Mouse (Mus musculus): ENCODE measurements around the gene Dlgap4. TPM values are rescaled to one million over a fixed set of nuclear protein-coding genes. Genes with fewer than 3 reads are reported as not detected.
A peak's percentile ranks its signal among the peaks of the same experiment; 100 is the strongest.

Gene Dlgap4
- polyA plus RNA-seq, 1 experiment from 2014 or later, result 96.6 TPM

DNA sequence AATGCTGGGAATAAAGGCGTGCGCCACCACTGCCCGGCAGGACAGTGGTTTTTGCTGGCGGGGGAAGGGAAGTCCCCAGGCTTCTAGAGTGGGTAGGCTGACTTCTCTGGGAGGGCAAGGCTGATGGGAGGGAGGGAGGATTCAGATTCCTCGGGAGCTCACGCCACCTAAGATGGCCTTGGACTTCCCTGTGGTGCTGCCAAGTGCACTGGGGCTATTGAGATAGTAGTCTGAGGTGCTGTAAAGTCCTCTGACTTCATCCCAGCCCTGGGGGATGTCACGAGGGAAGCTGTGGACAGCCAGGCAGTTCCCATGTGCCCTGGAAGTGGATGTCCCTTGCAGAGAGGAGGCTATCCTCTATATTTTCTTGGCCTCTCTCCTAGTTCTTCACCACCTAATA is 124.5 kb downstream of the Dlgap4 start:
- no peak overlapping the region for H3K27ac ChIP-seq (replicated peaks)
- no peaks in the 10 kb centered on the region for H3K27me3 ChIP-seq
- H3K4me2 ChIP-seq (replicated peaks), result no peak overlapping the region
- no peaks in the 10 kb centered on the region for H3K36me3 ChIP-seq
- no peaks in the 10 kb centered on the region for H3K9me3 ChIP-seq (replicated peaks)
- 66% methylated on average over 7 of the region's 7 CpGs for WGBS
- H3K9ac ChIP-seq, result no peak overlapping the region
- H3K4me1 ChIP-seq, result peaks cover 63% of the 10 kb centered on the region
- ATAC-seq (ENCODE audit: insufficient number of reproducible peaks, low FRiP score, low TSS enrichment, low read depth), result no peak
- no peak overlapping the region for H3K4me3 ChIP-seq (replicated peaks)

DNA sequence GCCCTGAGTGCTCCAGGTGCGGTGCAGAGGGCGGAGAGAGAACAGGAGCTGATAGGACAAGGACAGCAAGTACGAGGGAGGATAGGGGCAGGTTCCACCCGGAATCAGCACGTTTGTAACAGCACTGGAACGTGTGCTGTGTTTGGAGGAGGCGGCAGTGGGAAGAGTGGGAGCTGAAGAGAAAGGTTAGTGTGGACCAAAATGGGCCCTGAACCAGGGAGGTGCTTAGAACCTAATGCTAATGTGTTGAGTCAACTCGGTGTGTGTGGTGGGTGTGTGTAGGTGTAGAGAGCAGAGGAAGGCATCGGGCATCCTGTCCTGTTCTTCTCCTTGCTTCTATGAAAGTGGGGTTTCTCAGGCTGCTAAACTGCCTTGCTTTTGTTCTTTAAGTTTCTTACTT is 127.8 kb downstream of the Dlgap4 start:
- ATAC-seq (ENCODE audit: insufficient number of reproducible peaks, low FRiP score, low TSS enrichment, low read depth), result no peak
- no peak overlapping the region for H3K4me3 ChIP-seq (replicated peaks)
- H3K27me3 ChIP-seq, result no peaks in the 10 kb centered on the region
- WGBS, result 72% methylated on average over 9 of the region's 9 CpGs
- no peak overlapping the region for H3K4me2 ChIP-seq (replicated peaks)
- peaks cover 14% of the 10 kb centered on the region for H3K36me3 ChIP-seq
- peaks cover 45% of the 10 kb centered on the region for H3K4me1 ChIP-seq
- H3K9me3 ChIP-seq (replicated peaks), result no peaks in the 10 kb centered on the region
- no peak overlapping the region for H3K9ac ChIP-seq
- 0 out of 2 replicates have a peak overlapping the region, but pooled peaks have one; percentile 4 for H3K27ac ChIP-seq (replicated peaks)

DNA sequence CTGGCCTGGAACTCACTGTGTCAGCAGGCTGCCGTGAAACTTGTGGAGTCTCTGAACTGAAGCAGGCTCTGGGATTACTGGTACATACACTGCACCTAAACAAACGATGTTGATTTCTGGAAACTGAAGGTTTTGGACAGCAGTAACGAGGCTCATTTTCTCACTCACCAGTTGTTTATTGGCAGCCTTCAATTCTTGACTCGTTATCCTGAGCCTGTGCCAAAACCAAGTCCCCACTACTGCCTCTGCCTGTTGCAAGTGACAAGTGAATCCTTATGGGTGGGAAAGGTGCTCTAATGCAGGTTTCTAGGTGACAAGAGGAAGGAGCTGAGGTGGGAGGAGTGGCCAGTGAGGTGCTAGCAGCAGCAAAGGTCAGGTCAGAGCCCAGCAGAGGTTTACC is 128.5 kb downstream of the Dlgap4 start:
- Histone ChIP-seq H3K9me3 (replicated peaks) (no peaks in the 10 kb centered on the region), H3K36me3 (peaks cover 21% of the 10 kb centered on the region), H3K4me1 (peaks cover 37% of the 10 kb centered on the region), H3K27me3 (no peaks in the 10 kb centered on the region), H3K27ac (replicated peaks) (0 out of 2 replicates have a peak overlapping the region, but pooled peaks have one; percentile 44), H3K4me3 (replicated peaks) (no peak overlapping the region), H3K4me2 (replicated peaks) (no peak overlapping the region), H3K9ac (no peak overlapping the region; the same call in 1 of the 2 replicates)
- ATAC-seq (ENCODE audit: insufficient number of reproducible peaks, low FRiP score, low TSS enrichment, low read depth), result no peak
- 44% methylated on average over 4 of the region's 4 CpGs for WGBS

DNA sequence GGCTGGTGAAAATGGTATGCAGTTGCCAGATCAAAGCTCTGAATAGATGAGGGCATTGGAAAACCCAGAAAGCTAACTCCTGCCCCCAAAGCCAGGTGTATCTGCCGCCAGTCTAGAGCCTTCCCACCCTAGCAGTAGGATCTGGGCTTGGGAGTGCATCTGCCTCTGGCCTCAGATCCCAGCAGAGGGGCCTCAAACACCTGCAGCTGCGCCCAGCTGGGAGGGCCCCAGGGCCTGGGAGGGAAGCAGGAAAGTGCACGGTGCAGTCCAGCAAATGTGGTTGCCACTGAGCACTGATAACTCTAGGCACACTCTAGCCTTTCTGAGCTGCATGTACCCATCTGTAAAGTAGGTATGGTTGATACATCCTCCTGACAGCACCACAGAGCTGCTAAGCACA is 129.7 kb downstream of the Dlgap4 start:
- no peak overlapping the region for H3K4me2 ChIP-seq (replicated peaks)
- ATAC-seq (ENCODE audit: insufficient number of reproducible peaks, low FRiP score, low TSS enrichment, low read depth), result no peak
- H3K27ac ChIP-seq (replicated peaks), result no peak overlapping the region
- H3K9ac ChIP-seq, result no peak overlapping the region
- peaks cover 33% of the 10 kb centered on the region for H3K36me3 ChIP-seq
- peaks cover 34% of the 10 kb centered on the region for H3K4me1 ChIP-seq
- no peaks in the 10 kb centered on the region for H3K27me3 ChIP-seq
- 41% methylated on average over 3 of the region's 3 CpGs for WGBS
- H3K4me3 ChIP-seq (replicated peaks), result no peak overlapping the region
- no peaks in the 10 kb centered on the region for H3K9me3 ChIP-seq (replicated peaks)

DNA sequence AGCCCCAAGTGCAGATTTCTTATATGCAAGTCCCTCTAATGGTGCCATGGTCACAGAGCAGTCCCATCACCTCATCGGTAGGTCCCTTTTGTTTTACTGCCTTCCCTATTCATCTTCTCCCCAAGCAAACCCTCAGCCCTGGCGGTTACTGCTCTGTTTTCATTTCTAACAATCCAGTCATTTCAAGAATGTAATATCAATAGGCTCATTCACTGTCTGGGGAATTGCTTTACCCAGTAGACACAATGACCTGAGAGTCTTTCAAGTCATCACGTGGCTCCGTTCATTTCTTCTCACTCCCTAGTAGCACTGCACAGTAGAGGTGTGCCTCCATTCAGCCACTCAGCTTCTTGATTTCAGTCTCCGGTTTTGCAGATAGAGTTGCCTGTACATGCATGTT is 130.9 kb downstream of the Dlgap4 start:
- peaks cover 42% of the 10 kb centered on the region for H3K36me3 ChIP-seq
- no peaks in the 10 kb centered on the region for H3K27me3 ChIP-seq
- ATAC-seq (ENCODE audit: insufficient number of reproducible peaks, low FRiP score, low TSS enrichment, low read depth), result no peak
- no peak overlapping the region for H3K9ac ChIP-seq
- 71% methylated on average over 5 of the region's 5 CpGs for WGBS
- H3K4me1 ChIP-seq, result peaks cover 34% of the 10 kb centered on the region
- no peaks in the 10 kb centered on the region for H3K9me3 ChIP-seq (replicated peaks)
- H3K4me3 ChIP-seq (replicated peaks), result no peak overlapping the region
- no peak overlapping the region for H3K4me2 ChIP-seq (replicated peaks)
- H3K27ac ChIP-seq (replicated peaks), result no peak overlapping the region

DNA sequence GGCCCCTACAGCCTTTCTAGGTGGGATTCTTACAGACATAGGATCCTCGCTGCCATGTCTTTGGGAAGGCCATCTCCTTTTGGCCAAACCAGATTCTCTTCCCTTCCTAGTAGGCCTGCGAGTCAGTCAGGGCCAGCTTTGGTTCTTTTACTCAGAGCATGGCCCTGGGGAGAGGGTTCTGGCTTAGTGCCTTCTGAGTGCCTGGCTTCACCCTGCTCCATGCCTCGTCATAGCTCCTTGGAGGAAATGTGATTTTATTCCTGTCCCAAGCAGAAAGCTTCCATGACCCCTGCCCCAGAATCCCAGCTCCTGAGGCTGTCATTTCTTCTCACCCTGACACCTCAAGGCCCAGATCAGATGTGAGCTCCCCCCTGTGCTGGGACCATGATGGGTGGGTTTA is 133.8 kb downstream of the Dlgap4 start:
- peaks cover 65% of the 10 kb centered on the region for H3K36me3 ChIP-seq
- no peak overlapping the region for H3K4me3 ChIP-seq (replicated peaks)
- WGBS, result 82% methylated on average over 3 of the region's 3 CpGs
- no peak overlapping the region for H3K4me2 ChIP-seq (replicated peaks)
- no peak for ATAC-seq (ENCODE audit: insufficient number of reproducible peaks, low FRiP score, low TSS enrichment, low read depth)
- H3K27me3 ChIP-seq, result no peaks in the 10 kb centered on the region
- H3K27ac ChIP-seq (replicated peaks), result no peak overlapping the region
- H3K4me1 ChIP-seq, result peaks cover 11% of the 10 kb centered on the region
- no peaks in the 10 kb centered on the region for H3K9me3 ChIP-seq (replicated peaks)
- H3K9ac ChIP-seq, result no peak overlapping the region

DNA sequence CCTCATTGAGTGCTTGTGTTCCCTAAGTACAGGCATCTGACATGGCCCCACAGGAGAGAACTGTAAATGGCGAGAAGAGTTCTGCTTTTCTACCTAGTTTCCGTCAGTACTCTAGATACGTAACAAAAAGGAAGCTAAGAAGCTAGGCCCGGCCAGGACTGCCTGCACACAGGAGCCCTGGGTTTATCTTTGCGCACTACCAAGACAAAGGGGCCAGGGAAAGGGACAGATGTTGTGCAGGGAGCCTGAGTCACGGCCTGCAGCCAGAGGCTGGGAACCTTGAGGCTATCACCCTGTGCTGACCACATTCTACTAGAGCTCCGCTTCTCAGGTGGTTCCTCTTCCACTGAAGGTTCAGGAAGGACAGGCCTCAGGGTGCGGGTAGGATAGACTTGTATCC is 136.2 kb downstream of the Dlgap4 start:
- H3K9ac ChIP-seq, result no peak overlapping the region
- no peaks in the 10 kb centered on the region for H3K27me3 ChIP-seq
- 87% methylated on average over 8 of the region's 8 CpGs for WGBS
- no peak overlapping the region for H3K4me2 ChIP-seq (replicated peaks)
- H3K27ac ChIP-seq (replicated peaks), result no peak overlapping the region
- no peak for ATAC-seq (ENCODE audit: insufficient number of reproducible peaks, low FRiP score, low TSS enrichment, low read depth)
- H3K4me1 ChIP-seq, result no peaks in the 10 kb centered on the region
- peaks cover 84% of the 10 kb centered on the region for H3K36me3 ChIP-seq
- no peak overlapping the region for H3K4me3 ChIP-seq (replicated peaks)
- no peaks in the 10 kb centered on the region for H3K9me3 ChIP-seq (replicated peaks)

DNA sequence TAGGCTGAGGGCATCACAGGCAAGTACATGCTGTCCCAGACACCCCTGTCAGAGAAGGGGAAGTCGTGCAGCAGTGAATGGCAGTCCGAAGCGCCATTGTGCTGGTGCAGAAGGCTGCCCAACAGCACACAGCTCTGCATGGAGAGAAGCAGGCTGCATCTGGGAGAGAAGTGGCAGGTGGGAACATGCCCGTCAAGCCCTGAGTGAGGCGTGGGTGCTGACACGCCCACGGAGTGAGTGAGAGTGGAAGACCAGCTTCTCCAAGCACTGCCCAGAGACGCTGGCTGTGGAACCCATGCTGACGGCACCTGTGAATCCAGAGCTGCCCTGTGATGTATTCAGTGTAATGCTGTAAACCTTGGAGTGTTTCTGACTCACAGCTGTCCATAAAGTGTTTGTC is 143.4 kb downstream of the Dlgap4 start:
- Histone ChIP-seq H3K4me2 (replicated peaks) (no peak overlapping the region), H3K27me3 (no peaks in the 10 kb centered on the region), H3K27ac (replicated peaks) (no peak overlapping the region), H3K4me3 (replicated peaks) (no peak overlapping the region), H3K4me1 (no peaks in the 10 kb centered on the region), H3K9ac (no peak overlapping the region), H3K9me3 (replicated peaks) (no peaks in the 10 kb centered on the region), H3K36me3 (peaks cover 90% of the 10 kb centered on the region)
- 81% methylated on average over 9 of the region's 9 CpGs for WGBS
- no peak for ATAC-seq (ENCODE audit: insufficient number of reproducible peaks, low FRiP score, low TSS enrichment, low read depth)

DNA sequence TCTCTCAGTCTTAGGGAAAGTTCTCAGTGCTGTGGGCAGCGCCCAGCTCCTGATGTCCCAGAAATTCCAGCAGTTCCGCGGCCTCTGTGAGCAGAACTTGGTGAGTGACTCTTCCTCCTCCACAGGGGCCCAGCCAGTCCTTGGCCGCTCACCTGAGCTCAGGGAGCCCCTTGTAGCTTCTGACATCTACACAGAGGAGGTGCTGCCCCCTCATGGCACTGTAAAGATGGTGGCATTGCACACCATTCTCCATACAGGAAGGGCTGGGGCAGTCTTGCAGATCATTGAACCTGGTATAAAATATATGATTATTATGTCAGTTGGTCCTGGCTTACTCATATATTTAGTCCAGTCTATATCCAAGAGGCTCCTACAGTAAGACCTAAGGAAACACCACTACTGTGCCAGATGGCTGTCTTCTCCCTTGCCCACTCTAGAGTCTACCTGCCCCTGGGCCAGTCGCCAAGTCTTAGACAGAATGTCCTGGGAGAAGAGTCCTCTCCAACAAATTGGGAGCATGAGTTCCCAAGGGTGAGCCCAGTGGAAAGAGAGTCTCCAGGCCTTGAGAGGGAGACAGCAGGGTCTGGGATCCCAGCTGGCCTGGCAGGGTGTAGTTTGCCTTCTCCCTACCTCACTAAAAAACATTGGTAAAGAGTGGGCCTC is 147.5 kb downstream of the Dlgap4 start:
- WGBS, result 85% methylated on average over 5 of the region's 5 CpGs
- Histone ChIP-seq H3K27me3 (no peaks in the 10 kb centered on the region), H3K4me1 (no peaks in the 10 kb centered on the region; the same call in 1 of the 2 replicates), H3K27ac (replicated peaks) (no peak overlapping the region), H3K9me3 (replicated peaks) (no peaks in the 10 kb centered on the region), H3K9ac (no peak overlapping the region), H3K4me2 (replicated peaks) (no peak overlapping the region), H3K4me3 (replicated peaks) (no peak overlapping the region), H3K36me3 (peaks cover 87% of the 10 kb centered on the region)
- ATAC-seq (ENCODE audit: insufficient number of reproducible peaks, low FRiP score, low TSS enrichment, low read depth), result no peak

DNA sequence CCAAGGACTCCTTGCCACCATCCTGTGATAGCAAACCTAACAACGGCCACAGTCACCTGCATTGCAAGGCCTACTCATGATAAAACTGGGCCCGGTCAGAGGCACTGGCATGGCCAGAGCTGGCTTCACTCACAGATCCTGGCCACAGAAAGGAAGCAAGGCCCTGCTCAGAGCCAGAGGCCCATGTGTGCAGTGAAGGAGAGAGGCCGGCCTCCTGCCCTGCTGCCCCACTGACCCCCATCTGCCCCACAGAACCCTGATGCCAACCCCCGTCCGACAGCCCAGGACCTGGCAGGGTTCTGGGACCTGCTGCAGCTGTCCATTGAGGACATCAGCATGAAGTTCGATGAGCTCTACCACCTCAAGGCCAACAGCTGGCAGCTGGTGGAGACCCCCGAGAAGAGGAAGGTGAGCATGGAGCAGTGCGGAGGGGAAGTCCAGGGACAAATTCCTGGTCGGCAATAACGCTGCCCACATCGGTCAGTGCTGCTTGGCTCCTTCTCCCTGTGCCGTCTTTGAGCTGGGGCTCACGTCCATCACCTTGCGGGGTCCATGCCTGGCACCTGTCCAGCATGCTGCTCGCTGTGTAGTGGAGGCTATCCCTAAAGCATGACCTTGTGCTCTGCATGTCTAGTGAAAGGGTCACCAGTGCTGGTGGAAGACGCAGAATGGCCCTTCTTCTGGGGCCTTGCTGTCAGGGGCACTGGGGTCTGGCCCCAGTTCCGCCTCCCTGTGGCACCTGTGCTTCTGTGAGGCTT is 148.2 kb downstream of the Dlgap4 start:
- no peaks in the 10 kb centered on the region for H3K27me3 ChIP-seq
- H3K36me3 ChIP-seq, result peaks cover 80% of the 10 kb centered on the region
- WGBS, result 95% methylated on average over 17 of the region's 17 CpGs
- no peak overlapping the region for H3K4me2 ChIP-seq (replicated peaks)
- H3K4me3 ChIP-seq (replicated peaks), result no peak overlapping the region
- H3K9ac ChIP-seq, result no peak overlapping the region
- no peak overlapping the region for H3K27ac ChIP-seq (replicated peaks)
- no peak for ATAC-seq (ENCODE audit: insufficient number of reproducible peaks, low FRiP score, low TSS enrichment, low read depth)
- H3K9me3 ChIP-seq (replicated peaks), result no peaks in the 10 kb centered on the region
- H3K4me1 ChIP-seq, result peaks cover 7% of the 10 kb centered on the region; the same call in 1 of the 2 replicates

DNA sequence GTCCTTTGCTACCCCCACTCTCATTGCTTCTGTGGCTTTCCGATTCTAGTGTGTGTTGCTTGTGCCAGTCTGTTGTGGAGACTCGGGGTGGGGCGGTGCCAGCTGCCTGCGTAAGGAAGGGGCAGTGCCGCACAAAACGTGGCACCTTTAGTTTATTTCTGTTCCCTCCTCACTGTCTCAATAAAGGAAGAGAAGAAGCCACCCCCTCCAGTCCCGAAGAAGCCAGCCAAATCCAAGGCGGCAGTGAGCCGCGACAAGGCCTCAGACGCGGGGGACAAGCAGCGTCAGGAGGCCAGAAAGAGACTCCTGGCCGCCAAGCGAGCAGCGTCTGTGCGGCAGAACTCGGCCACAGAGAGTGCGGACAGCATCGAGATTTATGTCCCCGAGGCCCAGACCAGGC is 149.0 kb downstream of the Dlgap4 start:
- Histone ChIP-seq H3K9me3 (replicated peaks) (no peaks in the 10 kb centered on the region), H3K27ac (replicated peaks) (no peak overlapping the region), H3K4me1 (peaks cover 12% of the 10 kb centered on the region; the same call in 1 of the 2 replicates), H3K36me3 (peaks cover 72% of the 10 kb centered on the region), H3K4me2 (replicated peaks) (no peak overlapping the region), H3K9ac (no peak overlapping the region), H3K4me3 (replicated peaks) (no peak overlapping the region), H3K27me3 (no peaks in the 10 kb centered on the region)
- no peak for ATAC-seq (ENCODE audit: insufficient number of reproducible peaks, low FRiP score, low TSS enrichment, low read depth)
- 93% methylated on average over 21 of the region's 21 CpGs for WGBS
